Mouse (Mus musculus) testis, postnatal 14 days (tissue): ENCODE results near the gene Bcar3.

Experiments
- DNase-seq: peaks from one replicate; pipeline ENCODE4 v3.0.0; 2021; ENCODE audit warnings: low spot score

The Bcar3 gene

DNA sequence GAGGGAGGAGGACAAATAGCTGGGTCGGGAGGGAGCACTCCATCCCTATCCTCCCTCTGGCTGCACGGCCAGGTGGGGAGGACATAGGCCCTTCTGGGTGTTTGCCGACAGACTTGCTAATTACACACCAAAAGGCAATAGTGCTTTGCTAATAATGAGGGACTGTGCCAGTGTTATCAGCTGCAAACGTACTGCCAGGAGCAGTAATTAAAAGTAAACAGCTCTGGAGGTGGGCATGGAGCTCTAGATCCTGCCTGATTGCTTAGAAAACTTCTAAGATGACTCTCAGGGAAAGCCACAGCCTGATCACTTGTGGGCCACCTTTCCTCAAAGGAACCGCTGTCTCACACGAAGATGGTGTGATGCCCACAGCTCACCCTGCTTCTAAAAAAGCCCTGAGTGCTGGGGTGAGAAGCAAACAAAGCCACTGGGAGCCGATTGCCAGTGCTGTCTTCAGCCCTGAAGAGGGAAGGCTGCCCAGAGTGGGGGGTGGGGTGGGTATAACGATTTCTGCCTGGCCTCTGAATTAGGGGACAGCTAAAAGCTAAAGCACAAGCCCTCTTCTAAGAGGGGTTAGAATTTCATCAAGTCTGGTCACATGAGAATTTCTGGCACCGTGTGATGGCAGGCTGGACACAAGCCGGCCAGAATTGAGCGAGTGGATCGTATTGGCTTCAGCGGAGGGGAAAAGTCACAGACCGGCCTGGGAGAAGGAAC, 189.3 kb downstream of the Bcar3 start:
- no peak for DNase-seq

GRCm38 (mm10) chr3:122483783-122484130, 189.8 kb downstream of the Bcar3 start:
- DNase-seq: no peak

DNA sequence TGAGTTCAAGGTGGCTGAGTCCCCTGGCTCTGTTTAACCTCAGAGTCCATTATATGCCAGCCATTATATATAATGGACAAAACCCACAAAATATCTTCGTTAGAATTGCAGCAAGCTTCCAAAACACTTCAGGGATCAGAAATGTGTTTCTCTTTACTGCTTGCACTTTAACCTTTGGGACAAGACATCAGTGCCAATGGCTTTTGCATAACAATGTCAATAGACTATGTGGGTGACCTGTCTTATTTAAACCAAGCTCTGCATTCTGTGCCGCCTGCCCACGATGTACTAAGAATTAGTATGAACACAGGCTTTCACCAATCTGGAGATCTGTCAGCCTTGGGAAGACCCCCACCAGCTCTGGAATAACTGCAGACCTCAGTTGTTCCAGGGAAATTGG, 190.4 kb downstream of the Bcar3 start:
- no peak for DNase-seq

GRCm38 (mm10) chr3:122485699-122486098, 191.8 kb downstream of the Bcar3 start:
- no peak for DNase-seq

GRCm38 (mm10) chr3:122486193-122486592, 192.3 kb downstream of the Bcar3 start:
- DNase-seq: no peak

GRCm38 (mm10) chr3:122488051-122488754, 194.3 kb downstream of the Bcar3 start:
- no peak for DNase-seq

GRCm38 (mm10) chr3:122490574-122490973, 196.6 kb downstream of the Bcar3 start:
- no peak for DNase-seq

DNA sequence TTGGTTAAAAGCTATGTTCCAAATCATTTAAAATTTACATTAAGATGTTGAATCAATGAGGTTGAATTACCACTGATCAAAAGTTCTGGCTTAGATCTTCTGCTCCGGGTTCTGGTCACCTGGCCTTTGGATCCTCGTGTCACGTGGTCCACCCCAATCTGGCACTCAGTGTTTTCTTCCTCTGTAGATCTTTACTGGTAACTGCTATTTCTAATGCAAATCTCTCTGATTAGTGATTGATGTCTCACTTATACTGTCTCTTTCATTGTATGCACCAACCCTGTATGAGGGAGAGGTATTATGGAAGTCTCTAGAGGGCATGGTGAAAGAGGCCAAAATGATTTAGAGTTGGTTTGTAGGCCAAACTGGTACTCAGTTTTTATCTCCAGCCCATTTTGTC, 198.1 kb downstream of the Bcar3 start:
- no peak for DNase-seq

GRCm38 (mm10) chr3:122492872-122493615, 199.1 kb downstream of the Bcar3 start:
- no peak for DNase-seq

GRCm38 (mm10) chr3:122494764-122495163, 200.8 kb downstream of the Bcar3 start:
- no peak for DNase-seq

- no peak for DNase-seq
Observed at GRCm38 (mm10) chr3:122497871-122498270, 203.9 kb downstream of the Bcar3 start.

DNA sequence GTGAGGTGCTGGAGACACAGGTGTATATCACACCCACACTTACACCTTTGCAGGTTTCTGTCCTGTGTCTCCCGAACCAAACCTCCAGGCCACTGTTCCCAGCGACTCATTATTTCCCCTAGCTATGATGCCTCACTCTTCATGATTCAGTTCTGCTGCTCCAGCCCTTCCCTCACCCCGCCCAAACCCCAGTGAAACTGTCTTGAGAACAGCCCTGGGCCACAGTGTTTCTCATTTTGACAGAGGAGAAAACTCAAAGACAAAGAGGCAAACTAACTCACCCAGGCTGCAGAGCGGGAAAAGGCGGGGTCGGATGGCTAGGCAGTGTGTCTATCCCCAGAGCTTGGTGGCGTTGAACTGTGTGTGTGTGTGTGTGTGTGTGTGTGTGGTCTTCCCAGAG, 204.6 kb downstream of the Bcar3 start:
- no peak for DNase-seq

DNA sequence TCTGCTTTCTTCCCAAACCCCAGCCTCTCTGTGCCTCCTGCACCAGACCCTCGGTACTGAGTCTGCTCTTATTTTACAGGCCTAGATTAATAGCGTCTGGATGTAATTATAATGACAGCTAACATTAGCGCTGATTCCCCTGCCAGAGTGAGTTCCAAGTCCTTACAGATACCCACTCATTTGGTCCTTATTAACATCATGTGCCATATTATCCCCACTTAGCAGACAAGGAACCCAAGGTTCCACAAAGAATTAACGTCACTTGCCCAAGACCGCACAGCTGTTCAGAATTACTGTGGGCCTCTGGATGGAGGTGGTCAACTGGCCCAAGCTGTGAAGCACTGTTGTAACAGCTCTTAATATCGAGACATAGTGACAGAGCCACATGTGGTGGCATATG, 205.7 kb downstream of the Bcar3 start:
- no peak for DNase-seq

DNA sequence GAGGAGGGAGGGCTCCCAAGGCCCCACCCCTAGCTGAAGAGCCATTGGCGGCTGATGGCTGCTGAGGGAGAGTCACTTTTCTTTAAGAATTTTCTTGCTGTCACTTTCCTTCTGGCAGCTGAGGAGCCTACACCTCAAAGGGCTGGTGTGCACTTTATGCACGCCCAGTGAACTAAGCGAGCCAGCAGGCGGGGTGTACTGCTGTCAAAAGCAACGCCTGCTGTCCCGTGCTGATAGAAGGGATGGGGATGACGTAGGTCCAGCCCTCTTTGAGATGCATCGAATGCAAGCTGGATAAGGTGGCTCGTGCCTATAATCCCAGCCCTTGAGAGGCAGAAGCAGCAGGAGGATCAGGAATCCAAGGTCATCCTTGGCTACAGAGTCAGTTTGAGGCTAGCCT, 207.0 kb downstream of the Bcar3 start:
- DNase-seq: no peak

GRCm38 (mm10) chr3:122506343-122506916, 212.5 kb downstream of the Bcar3 start:
- DNase-seq: no peak

DNA sequence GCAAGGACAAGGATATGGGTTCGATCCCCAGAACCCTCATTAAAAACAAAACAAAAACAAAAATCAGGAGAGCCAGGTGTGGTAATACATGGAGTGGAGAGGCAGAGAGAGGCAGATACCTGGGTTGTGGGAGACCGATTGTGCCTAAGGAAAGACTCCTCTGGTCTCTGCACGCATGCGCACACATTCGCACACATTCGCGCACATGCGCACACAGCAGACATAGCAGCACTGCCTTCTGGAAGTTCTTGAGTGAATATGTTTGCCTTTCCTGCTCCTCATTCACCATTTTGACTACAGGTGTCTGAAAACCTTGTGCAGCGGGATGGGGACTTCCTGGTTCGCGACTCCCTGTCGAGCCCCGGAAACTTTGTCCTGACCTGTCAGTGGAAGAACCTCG, 213.9 kb downstream of the Bcar3 start:
- peak; percentile 33 for DNase-seq

DNA sequence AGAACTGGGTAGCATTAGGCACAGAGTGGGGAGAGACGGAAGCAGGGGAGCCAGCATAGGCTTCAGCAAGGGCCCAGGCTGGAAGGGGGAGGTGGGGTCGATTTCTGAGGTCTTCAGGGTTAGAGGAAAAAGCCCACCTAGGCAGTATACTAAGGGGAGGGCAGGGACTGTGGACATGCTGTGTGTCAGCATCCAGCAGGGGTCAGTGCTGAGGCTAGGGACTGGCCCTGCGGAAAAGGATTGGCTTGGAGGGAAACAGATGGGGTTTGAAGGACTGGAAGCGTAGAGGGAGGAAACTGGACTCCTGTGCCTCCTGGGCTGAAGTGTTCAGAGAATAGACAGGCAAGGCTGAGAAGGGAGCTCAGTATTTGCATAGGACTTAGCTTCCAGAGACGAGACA, 215.1 kb downstream of the Bcar3 start:
- DNase-seq: no peak

- peak; percentile 26 for DNase-seq
Observed at GRCm38 (mm10) chr3:122509534-122510239, 215.8 kb downstream of the Bcar3 start.

GRCm38 (mm10) chr3:122510240-122510750, 216.4 kb downstream of the Bcar3 start:
- DNase-seq: no peak

DNA sequence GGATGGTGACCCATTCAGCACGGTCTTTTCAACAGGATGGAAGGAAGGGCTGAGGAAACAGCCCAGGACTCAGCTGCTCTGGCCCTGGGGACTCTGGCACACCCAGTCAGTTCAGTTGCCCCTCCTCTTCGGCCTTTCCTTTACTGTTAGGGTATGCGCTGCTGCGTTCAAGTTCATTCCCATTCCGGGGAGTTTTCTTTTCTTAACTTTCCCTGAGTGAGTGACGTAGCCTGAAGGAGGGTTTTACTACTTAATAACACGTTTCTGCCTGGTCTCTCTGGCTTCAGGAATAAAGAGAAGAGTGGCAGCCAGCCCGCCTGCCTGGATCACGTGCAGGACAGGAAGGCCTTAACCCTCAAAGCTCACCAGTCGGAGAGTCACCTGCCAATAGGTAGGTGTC, 217.0 kb downstream of the Bcar3 start:
- no peak for DNase-seq

GRCm38 (mm10) chr3:122511721-122512619, 218.0 kb downstream of the Bcar3 start:
- no peak for DNase-seq
